Mouse (Mus musculus): ENCODE measurements around the gene Rccd1. TPM values are rescaled to one million over a fixed set of nuclear protein-coding genes. Genes with fewer than 3 reads are reported as not detected.

The Rccd1 gene
- total RNA-seq, 4 experiments from 2014 or later = 16.3 to 21.7 (median 18.0) TPM

DNA sequence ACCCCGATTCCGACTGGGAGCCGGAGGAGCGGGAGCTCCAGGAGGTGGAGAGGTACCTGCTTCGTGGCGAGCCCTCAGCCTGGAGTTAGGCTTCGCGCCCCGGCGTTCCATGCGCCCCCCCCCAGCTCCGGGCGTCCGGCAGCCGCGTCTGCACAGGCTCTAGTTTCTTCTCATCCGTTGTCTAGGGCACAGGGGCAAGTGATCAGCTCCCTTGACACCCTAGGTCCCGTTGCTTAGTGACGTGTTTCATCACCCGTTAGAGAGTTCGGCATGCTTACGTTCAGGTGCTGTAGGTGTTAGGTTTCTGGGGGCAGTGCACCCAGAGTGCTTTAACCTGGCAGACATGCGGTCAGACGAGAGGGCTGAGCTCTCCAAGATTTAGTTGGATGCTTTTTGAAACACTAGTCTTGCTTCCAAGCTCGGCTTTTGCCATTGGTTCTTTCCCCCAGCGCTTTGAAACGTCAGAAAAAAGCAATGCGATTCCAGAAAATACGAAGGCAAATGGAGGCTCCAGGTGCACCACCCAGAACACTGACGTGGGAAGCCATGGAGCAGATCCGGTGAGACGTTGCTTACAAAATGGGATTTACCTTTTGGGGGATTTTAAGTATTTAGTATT lies 62.8 kb downstream of the Rccd1 start:
- peak in 1 of 2 experiments; percentile 14 for DNase-seq (ENCODE audit: low spot score in 2 of 2)

DNA sequence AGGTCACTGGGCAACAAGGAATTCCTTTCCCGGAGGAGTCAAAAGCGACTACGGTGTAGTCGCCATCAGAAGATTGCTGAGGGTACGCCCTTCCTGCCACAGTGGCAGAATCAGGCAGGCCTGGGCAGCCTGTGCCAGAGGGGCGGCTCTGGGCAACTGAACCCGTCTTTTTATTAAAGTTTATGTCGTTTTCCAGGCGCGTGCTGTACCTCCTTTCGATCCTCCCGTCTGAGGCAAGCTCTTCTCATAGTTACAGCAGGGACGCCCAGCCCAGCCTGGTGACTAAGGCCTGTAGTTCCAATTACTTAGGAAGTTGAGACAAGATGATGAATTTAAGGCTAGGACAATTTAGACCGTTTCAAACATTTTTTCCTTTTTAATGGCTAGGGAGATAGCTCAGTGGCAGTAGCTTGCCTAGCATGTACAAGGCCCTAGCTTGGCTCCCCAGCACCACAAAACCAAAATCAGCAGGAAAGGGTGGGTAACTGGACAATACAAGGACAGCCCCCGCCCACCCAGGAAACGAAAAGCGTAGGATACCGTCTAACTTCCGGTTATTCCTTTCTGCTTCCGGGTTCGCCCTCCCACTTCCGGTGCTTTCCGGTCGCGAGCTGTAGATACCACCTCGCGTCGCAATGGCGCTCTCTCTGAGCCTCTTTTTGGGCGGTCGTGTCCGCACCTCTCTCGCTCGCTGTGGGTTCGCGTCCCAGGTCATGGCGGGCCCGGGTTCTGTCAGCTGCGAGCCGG lies 63.5 kb downstream of the Rccd1 start, which contains the start of gene Ngrn:
TSS of gene Ngrn (plus strand) at position 591 of the 747 bp plus-strand sequence.
- peak; percentile 64 to 84 for DNase-seq (ENCODE audit: low spot score in 2 of 2)

GRCm38 (mm10) chr7:80257706-80258105 lies 66.5 kb downstream of the Rccd1 start:
- DNase-seq (ENCODE audit: low spot score in 2 of 2) = no peak

DNA sequence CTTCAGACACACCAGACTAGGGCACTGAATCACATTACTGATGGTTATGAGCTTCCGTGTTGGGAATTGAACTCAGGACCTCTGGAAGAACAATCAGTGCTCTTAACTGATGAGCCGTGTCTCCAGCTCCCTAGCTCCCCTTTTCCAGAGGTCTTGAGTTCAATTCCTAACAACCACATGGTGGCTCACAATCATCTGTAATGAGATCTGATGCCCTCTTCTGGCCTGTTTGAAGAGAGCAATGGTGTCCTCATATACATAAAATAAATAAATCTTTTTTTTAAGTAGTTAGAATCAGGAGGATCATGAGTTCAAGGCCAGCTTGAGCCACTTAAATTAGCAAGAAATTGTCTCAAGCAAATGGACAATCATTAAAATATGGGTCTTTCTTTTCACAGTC lies 68.3 kb downstream of the Rccd1 start:
- no peak for DNase-seq (ENCODE audit: low spot score in 2 of 2)

GRCm38 (mm10) chr7:80252886-80253285 lies 71.4 kb downstream of the Rccd1 start:
- DNase-seq (ENCODE audit: low spot score in 2 of 2) = no peak

- no peak for DNase-seq (ENCODE audit: low spot score in 2 of 2)
These were observed 71.8 kb downstream of the Rccd1 start for GRCm38 (mm10) chr7:80252437-80252836.

DNA sequence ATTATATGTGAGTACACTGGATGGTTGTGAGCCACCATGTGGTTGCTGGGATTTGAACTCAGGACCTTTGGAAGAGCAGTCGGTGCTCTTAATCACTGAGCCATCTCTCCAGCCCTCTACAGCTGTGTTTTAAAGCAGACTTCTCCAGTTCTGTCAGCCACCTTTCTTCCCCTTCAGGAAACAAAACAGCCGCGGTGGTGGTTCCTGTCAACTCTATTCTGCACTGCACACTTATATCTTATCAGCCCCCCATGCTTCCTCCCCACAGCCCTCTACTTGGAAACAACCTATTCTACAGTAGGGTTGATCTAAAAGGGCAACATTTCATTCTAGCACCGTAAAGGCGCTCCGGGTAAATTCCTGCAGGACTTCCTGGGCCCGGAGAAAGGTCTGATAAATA lies 77.4 kb downstream of the Rccd1 start:
- no peak for DNase-seq (ENCODE audit: low spot score in 2 of 2)

DNA sequence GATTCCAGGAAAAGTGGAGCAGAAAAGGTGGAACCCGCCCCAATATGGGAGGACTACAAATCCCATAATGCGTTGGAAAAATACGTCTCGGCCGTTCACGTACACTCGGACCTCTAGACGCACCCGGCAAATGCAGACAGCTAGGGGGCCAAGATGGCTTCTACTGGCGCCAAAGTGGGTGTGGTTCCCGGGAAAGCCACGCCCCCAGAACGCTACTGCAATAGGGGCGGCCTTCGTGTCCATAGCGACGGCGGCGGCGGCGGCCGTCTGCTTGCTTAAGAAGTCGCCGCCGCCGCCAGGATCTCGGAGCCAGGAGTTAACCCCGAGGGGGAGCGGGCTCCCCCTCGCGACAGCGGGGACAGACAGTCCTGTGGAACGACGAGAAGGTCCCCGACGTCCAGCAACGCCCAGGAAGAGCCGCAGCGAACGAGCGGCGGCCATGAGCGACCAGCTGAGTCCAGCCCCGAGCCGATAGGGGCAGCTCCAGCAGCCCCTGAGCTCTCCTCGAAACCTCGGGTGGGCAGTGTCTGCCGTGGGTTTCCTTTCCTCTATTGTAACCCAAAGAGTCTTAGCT lies 78.0 kb downstream of the Rccd1 start, which contains the start of gene Ttll13:
TSS of gene Ttll13 (plus strand) at position 229 of the 574 bp plus-strand sequence.
- DNase-seq (ENCODE audit: low spot score in 2 of 2) = peak; percentile 75 to 97

- no peak for DNase-seq (ENCODE audit: low spot score in 2 of 2)
These were observed 79.4 kb downstream of the Rccd1 start for GRCm38 (mm10) chr7:80244851-80245250.

Other genes with a start within 250 kb of the Rccd1 start
- 10 to 100 TPM; 61.7 to 68.1 (median 64.0) TPM for gene Idh2, start 209.1 kb downstream of the Rccd1 start, total RNA-seq (2022)
- gene Sema4b, start 137.6 kb downstream of the Rccd1 start, total RNA-seq (2022) = 10 to 100 TPM; 18.6 to 22.7 (median 20.6) TPM
- 10 to 100 TPM; 19.7 to 26.3 (median 25.2) TPM for gene Cib1, start 91.6 kb downstream of the Rccd1 start, total RNA-seq (2022)
- gene Gdpgp1, start 91.6 kb downstream of the Rccd1 start, total RNA-seq (2022) = 1 to 10 TPM; 5.9 to 6.8 (median 6.6) TPM
- 1 to 10 TPM; 1.5 to 2.7 (median 2.1) TPM for gene Ttll13, start 78.1 kb downstream of the Rccd1 start, total RNA-seq (2022)
- gene Ngrn, start 63.2 kb downstream of the Rccd1 start, total RNA-seq (2022) = 10 to 100 TPM; 40.5 to 43.0 (median 41.7) TPM
- gene Vps33b, start 54.8 kb downstream of the Rccd1 start, total RNA-seq (2022) = 10 to 100 TPM; 17.2 to 24.6 (median 21.3) TPM
- gene Prc1, start 30.0 kb downstream of the Rccd1 start, total RNA-seq (2022) = 1 to 10 TPM in 3 of 4 experiments, under 1 TPM in 1; 0.51 to 1.8 (median 1.7) TPM
- gene Unc45a, start 16.6 kb upstream of the Rccd1 start, total RNA-seq (2022) = 10 to 100 TPM; 40.2 to 43.7 (median 42.4) TPM
- gene Hddc3, start 18.6 kb upstream of the Rccd1 start, total RNA-seq (2022) = 10 to 100 TPM; 50.5 to 63.4 (median 57.2) TPM
- 100 to 1,000 TPM; 158 to 168 (median 165) TPM for gene Man2a2, start 46.9 kb upstream of the Rccd1 start, total RNA-seq (2022)
- 10 to 100 TPM in 1 of 4 experiments, 1 to 10 TPM in 3; 4.5 to 10.5 (median 6.9) TPM for gene Fes, start 63.5 kb upstream of the Rccd1 start, total RNA-seq (2022)
- 10 to 100 TPM; 30.7 to 33.6 (median 33.2) TPM for gene Furin, start 81.0 kb upstream of the Rccd1 start, total RNA-seq (2022)
- 1 to 10 TPM; 4.0 to 7.5 (median 4.9) TPM for gene Blm, start 210.7 kb upstream of the Rccd1 start, total RNA-seq (2022)